Mouse (Mus musculus) c-Kit-positive CD71-negative TER-119-negative erythroid progenitor cells, embryonic 14.5 days (primary cell): Measurements from ENCODE around the gene Dtx3l.
"Not testable (repeated sequence)": the region's sequence is repeated elsewhere in the genome, so short reads cannot be mapped to it uniquely, and the experiment has no call there.

ENCODE experiments used
- DNase-seq: peaks from one replicate; pipeline ENCODE4 v3.0.0-alpha.2; 2013; ENCODE audit warnings: low read depth

The Dtx3l gene

DNA sequence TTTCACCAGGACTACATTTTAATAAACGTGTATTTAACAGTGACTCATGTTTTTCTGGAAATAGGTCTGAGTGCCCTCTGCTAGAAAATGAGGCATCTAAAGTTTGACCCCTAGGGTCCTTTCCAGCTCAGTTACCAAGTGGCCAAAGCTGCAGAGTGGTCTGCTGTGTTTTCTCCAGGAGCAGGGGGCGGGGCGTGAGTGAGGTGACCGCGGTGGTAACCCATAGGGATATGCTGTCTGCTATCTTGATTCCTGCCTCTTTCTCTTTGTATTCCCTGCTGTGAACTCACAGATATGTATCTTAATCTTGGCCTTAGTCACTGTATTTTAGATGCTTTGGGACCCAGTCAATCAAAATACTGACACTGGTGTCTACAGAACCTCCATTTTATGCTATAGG, 14.6 kb downstream of the Dtx3l start:
- DNase-seq, result no peak

DNA sequence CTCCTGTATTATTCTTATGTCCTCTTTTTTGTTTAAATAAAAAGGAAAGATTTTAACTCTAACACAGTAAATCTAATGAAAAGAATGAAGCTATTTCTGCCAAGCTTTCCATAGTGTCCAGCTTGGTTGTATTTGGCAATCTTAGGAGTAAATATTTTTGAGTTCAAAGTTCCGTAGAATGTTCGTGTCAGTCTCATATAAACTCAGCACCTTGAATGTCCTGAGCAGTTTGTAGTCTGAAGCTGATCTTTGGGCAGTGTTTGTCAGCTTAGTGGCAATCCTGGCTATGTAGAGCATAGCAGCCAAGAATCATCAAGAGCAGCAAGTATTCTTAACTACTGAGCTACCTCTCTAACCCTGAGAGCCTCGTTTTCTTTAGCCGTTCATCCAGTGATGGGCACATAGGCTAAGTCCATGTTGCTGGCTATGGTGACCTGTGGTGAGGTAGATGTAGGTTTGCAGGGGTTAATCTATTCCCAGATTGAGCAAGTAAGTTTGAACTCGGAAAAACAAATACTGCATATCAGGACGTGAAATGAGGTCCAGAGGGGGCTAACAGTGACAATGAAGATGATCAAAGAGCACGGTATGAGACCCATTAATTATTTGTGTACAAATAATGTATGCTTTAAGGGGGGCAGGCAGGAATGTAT, 15.3 kb downstream of the Dtx3l start:
- DNase-seq, result no peak

DNA sequence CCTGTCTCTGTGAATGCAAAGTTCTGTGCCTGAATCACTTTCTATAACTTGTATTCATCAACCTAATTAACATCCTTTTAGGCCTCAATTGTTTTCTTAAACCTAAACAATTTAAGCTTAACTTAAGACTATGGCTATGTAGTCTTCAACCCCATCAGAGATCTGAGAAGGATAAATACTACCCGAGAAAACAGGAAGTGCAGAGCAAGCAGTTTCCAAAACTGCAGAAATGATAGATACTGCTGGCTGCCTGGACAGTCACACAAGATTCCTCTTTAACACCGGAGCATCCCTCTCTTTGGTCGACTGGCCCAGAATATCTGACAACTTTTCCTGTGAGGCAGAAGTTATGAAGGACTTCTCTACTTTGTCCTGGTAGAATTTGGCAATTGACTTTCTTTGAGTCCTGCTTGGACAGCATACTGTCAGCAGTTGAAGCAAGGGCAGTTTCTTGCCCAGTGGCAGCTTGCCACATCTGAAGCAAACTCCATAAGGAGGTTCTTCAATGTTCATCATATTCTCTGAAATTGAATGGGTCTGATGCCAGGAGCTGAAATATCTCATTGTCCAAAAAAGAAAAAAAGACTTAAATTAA, 16.6 kb downstream of the Dtx3l start:
- DNase-seq, result no peak

DNA sequence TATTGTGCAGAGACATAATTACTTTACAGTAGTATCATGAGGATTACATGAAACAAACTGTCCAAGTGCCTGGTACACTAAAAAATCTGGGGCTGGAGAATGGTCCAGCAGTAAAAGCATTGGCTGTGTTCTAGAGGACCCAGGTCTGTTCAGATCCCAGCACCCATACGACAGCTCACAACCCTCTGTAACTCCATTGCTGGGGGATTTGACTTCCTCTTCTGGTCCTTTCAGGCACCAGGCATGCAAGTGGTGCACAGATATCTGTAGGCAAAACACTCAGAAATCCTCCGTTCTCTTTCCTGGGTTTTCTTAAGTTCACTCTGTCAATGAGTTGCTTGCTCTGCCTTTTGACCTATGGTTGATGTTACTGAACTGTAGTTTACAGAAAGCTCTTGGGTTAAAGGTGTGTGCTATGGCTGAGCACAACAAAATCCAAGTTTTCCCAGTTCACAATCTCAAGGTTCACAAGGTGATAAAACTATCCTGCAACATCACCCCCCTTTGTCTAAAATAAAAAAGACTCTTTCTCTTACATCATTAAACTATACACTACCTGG, 17.2 kb downstream of the Dtx3l start:
- DNase-seq, result no peak

DNA sequence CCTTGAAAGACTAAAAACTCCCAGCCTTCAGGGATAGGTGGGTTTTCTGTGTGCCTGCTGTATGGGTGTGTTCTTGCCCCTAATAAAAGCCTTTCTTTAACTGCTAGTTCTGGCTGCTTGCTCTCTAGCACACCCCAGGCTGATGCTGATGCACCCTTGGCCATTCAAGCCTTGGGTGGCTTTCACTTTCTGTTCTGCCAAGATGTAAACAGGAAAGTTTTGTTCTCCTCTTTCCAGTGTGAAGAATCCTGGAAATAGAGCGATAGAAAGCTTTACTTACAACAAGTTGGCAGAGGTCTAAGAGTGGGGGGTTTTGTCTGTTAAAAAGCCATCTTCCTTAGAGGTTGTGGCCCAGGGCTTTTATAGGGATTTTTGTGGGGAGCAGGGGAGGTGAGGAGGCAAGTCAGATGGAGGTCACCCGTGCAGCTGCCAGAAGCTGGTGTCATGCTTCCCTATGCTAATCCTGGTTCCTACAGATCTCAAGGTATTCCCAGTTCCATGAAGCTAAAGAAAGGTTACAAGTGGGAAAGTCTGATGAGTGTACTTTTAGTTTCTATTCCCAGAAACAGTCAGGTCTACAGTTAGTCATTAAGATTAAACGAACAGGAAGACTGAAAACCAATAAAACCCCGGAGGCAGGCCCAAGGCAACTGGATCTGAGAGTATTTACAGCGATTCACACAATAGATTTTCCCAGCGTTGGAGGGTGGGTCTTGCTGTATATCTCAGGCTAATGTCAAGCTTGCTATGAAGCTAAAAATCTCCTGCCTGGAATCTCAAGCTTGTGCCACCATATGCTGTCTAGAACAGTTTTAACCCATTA, 20.0 kb downstream of the Dtx3l start:
- DNase-seq, result no peak

DNA sequence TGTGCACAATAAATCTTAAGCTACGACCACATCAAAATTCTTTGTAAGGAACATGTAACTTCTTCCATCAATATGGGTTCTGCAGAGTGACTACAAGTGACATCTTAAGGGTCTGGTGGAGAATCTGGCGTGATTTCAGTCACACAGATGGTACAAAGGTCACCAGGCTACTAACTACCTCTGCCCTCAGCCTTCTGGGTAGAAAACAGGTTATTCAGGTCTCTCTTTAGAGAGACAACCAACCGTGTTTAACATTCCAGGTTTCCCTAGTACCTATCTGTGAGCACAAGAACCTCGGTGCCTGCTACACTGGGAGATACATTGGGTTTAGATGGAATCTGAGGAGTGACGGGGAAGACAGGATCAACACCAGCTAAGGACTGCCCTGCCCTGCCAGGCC, 24.6 kb downstream of the Dtx3l start:
- no peak for DNase-seq

DNA sequence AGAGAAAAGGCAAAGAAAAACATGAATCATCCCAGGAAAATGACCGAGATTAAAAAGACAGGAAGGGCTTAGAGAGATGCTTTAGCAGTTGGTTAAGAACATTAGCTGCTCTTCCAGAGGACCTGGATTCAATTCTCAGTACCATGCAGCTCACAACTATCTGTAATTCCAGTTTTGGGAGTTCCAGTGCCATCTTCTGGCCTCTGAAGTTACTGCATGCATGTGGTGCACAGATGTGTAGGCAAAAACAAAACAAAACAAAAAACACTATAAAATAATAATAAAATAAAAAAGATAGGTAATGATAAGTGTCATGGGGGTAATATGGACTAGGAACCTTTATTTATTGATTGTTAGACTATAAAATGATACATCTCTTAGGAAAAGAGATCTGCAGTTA, 25.4 kb downstream of the Dtx3l start:
- no peak for DNase-seq

DNA sequence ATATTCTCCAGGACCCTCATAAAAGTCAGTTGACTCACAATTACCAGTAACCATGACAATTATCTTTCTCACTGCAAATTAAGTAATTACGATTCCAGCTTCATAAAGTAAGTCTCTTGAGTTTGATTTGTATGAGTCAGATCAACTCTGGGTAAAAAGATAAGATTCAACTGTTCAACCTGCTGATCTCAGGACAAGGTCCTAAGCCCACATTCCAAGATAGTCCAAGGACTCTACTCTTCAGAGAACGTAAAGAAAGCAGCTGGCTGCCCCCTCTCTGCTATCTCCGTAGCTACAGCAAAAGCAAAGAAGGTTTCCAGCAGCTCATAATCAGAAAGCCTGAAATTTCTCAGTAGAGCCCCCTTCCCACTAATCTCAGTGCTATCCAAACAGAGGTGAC, 27.5 kb downstream of the Dtx3l start:
- no peak for DNase-seq

DNA sequence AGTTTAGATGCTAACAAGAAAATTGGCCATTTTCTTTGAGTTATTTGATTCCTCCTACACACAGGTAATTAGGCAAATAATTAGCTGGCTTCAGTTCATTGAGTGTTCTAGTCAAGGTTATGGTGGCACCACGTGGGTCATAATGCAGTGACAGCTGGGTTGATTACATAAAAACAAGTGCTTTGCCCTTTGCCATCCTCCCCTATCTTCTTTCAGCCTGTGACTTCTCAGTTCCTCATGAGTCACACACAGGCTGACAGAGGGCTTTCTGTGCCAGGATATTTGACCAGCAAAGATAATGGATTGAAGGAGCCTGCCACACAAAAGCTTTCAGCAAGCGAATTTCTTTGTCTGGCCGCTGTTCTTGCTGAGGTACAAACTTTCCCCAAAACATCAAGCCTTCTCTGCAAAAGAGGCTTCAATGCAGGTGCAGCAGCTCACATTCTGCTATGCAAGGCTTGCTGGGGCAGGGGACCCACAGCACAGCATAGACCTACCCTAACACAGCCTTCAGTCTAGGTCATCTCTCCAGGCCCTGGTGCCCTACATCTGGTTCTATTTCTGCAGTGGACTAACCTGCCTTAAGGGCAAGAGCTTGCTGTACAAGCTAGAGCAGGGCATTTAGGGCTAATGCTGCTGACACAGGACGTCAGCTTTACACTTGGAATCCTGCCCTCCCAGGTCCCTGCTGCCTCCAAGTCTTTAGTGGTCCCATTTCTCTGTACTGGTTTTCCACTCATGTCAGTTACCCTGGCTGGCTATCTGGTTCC, 31.3 kb downstream of the Dtx3l start:
- no peak for DNase-seq

DNA sequence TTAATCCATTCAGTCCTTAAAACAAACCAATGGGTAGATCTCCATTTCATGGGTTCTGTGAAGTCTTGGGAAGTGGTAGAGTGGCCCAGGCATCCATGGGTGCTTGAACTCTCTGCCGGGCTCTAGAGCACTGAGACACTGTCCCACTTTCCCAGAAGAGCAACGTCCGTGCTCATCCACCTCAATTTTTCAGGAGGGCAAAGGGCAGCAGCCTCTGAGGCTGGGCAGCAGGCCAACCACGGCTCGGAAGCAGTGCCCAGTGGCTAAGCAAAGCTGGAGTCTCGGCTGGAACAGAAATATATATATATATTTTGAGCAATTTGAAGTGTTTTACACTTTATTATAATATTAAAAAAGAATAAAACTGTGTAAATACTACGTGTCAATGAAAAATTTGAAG, 32.1 kb downstream of the Dtx3l start:
- DNase-seq, result no peak

DNA sequence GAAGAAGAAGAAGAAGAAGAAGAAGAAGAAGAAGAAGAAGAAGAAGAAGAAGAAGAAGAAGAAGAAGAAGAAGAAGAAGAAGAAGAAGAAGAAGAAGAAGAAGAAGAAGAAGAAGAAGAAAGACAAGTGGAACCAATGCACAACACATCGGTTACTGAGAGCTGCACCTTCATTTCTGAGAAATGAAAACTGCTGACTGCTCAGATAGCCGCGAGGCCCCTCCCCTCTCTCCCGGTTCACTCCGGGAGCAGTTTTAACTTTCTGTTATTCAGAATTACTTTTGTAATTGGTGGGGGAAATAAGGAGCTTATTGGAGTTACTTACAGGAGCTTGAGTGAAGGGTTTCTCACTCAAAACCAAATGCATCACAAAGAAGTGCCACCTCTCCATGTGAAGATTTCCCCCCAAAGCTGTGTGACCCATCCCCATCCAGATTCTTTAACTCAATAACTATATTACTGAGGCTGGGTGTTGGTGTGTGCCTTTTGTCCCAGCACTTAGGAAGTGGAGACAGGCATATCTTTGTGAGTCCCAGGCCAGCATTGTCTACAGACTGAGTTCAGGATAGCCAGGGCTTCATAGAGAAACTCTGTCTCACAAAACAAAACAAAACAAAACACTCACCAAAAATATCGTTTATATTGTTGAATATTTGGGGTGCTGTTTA, 33.0 kb downstream of the Dtx3l start:
- no peak for DNase-seq

DNA sequence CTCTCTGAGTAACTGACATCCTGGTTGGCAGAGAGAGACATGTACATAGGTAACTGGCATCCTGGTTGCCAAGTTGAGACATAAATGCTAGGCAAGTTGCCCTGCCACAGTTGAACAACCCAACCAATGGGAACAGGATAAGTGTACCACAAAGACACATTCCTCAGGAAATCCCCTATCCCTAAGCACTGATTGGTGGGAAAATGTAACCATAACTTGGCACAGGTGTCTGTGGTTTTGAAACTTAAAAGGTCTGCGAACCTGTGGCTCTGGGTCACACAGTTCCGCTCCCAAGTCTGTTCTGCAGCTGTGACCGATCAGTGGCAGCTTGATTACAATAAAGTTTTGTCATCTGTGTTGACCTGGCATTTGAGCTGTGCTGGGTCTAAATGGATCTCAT, 33.6 kb downstream of the Dtx3l start:
- DNase-seq, result no peak

DNA sequence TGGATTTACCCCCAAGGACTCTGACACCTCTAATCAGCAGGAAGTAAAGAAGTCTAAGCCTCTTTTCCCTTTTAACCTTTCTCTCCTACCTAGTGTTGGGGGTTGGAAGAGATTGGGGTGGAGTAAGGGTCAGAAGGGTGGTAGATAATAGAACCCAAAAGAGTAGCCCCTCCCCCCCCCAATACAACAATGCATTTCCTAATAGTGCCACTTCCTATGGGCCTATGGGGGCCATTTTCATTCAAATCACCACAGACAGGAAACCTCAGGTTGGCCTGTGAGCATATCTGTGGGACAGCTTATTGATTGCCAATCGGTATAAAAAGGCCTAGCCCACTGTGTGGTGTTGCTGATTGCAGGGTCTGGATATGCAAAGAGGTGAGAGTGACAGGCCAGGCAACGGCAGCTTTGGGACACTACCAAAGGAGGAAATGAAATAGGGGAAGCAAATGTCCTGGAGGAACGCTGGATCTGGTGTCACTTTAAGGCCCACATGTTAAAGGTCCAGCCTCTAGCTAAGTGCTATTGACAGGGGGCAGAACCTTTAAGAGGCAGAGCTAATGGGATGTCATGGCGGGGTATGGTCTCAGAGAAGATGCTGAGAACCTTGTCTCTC, 34.7 kb downstream of the Dtx3l start:
- no peak for DNase-seq

DNA sequence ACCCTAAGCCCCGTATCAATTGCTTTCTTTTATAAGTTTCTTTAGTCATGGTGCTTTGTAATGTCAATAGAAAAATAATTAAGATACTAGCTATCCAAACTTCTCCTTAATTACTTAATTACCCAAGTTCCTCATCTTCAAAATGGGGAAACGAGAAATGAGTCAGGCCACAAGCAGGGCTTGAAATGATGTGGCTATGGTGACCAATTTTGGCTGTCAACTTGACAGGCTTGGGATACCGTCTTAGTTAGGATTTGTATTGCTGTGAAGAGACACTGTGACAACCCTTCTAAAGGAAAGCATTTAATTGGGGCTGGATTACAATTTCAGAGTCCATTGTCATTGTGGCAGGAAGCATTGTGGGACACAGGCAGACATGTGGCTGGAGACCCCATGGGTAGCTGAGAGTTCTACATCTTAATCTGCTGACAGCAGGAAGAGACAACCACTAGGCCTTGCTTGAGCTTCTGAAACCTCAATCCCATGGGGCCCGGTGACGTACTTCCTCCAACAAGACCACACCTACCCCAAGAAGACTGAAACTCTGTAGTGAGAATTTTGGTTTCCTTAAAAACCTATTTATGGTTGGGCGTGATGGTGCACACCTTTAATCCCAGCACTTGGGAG, 35.8 kb downstream of the Dtx3l start:
- no peak for DNase-seq

DNA sequence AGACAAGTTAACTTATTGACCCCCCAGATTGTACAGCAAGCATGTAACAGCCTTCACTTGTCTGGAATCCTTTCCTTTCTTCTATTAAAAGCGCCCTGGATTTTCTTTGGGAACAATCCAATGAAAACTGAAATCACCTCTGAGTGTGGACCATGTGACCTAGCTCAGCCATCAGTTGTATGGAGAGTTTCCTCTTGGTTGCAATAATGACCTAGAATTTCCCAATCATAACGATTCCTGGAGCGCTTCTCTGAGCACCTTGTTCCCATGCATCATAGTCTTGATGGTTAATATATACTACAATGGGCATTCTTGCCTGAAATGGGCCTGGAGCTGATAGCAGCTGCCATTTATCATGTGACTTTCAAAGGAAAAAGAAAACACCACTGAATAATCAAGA, 38.4 kb downstream of the Dtx3l start:
- DNase-seq, result no peak

DNA sequence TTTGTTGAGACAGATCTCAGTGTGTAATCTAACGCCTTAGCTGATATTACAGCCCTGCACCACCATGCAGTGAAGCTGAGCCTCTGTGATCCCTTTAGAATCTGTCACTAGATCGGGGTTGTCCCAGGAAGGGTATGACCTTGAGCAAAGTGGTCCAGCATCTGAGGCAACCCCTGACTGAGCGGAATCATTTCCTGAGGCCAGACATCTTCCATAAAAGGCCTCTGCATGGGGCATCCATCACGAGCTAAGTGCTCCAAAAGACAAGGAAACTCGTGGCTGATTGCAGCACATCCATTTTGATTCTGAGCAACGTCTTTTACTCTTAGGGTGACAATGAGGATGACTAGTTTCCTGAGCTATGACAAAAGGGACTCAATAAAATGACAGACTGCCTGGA, 44.0 kb downstream of the Dtx3l start:
- DNase-seq, result no peak

DNA sequence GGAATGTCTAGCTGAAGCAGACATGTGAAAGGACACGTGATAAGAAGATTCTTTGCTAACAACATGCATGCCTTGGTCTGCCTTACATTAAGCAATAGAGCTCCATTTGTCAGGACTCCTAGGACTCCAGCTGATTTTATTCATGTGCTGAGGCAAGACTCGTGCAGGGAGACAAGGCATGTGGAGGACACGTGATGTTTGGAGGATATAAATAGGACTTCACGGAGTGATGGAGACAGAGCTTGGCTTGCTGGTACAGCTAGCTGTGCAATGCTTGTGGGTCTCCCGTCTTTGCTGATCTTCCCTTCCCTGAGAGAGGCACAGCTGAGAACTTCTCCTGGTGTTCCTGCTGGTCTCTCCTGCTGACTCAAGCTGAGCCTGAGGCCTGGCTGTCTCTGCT, 47.3 kb downstream of the Dtx3l start:
- not testable (repeated sequence) for DNase-seq

DNA sequence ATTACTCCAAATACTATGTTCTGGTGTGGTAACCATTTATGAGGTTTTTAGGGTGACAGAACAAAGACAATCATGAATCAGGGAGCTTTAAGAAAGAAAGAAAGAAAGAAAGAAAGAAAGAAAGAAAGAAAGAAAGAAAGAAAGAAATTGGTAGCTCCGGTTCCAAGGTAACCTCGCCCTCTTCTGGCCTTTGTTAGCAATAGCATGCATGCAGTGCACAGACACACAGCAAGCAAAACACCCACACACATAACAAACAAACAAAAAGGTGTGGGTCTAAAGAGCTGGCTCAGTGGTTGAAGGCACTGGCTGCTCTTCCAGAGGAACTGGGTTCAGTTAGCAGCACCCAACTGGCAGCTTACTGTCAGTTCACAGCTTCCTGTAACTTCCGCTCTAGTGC, 48.3 kb downstream of the Dtx3l start:
- no peak for DNase-seq

DNA sequence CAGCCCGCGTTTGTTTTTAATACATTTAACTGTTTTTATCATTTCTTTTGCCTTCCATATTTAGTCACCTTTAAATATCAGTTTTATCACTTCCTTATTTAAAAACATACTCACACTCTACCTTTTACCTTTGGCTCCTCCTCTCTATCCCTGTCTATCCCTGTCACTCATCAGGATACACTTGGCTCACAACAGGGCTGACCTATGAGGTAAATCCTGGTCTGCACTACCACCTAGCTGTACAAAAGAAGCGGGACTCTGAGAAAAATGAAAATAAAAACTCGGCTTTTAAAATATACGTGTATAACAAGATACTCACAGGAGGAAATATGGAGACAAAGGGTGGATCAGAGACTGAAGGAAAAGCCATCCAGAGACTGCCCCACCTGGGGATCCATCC, 50.0 kb downstream of the Dtx3l start:
- no peak for DNase-seq

DNA sequence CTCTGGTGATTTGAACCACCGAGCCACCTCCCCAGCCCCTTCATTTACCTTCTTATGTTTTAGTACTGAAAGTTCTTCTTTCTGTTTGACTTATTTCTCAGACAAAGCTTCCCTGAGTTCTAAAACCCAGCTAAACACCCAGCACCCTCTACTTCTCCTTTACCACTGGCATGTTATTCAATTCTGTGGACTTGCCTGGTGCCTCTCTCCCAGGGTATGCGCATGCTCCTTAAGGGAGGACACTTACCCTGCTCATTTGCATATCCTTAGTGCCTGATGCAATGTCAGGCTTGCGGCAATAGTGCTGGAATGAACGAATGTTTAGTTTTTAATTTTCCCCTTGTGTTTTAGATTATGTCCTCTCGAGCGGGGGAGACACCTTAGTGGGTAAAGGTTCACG, 50.8 kb downstream of the Dtx3l start:
- DNase-seq, result no peak
